Mouse (Mus musculus) heart, adult 11 months (tissue): ENCODE measurements around the gene Frmd6.

Source experiments
- DNase-seq: peaks from one replicate; pipeline ENCODE4 v3.0.0; 2022

The Frmd6 gene

DNA sequence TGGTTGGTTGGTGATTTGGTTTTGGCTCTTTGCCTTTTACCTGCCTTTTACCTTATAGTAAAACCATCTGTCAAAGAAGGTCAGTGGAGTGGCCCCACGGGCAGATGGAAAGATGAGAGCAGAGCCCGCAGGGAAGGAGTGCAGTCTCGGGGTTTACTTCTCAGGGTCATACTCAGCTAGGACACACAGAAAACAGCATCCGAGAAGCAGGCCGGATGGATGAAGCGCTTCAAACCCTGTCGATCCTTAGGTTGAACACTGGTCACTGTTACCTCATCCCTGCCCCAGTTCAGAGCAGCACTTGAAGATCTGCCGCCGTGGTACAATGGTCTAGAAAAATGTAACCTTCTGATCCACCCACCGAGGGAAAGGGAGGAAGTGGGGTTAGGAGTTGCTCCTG, 79.2 kb downstream of the Frmd6 start:
- DNase-seq, result peak; percentile 81

DNA sequence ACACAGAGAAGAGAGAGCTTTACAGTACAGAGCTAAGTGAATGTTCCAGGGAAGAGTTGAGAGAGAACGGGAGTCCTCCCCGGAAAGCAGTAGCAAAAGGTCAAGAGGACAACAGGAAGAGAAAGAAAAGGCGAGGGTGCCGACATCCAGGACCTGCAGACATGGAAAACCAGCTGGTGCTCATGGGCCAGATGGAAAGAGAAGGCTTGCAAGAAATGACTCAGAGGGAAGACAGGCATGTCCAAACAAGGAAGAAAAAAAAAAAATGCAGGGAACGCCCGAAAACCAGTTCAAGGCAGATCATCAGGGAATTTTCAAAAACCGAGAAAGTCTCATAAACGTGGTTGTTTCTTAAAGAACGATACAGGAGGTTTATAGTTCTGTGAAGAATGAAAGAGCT, 81.6 kb downstream of the Frmd6 start:
- DNase-seq, result peak; percentile 97

DNA sequence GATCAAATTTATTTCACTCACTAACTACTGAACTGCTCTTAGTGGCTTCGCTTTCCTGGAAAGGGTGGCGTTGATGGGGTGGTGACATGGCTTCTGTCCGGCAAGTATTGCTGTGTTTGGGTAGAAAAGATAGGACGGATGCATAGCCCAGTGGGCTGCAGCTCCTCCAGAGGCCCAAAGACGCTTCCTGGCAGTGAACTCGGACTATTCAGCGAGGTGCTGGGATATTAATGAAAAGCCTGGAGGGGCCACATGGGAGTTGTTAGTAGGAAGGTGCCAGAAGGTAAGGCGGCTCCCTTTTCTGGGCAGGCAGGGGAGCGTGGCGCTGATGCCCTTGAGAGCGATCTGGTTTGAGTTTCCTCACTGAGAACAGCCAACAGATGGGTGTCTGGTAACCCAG, 82.3 kb downstream of the Frmd6 start:
- peak; percentile 92 for DNase-seq

DNA sequence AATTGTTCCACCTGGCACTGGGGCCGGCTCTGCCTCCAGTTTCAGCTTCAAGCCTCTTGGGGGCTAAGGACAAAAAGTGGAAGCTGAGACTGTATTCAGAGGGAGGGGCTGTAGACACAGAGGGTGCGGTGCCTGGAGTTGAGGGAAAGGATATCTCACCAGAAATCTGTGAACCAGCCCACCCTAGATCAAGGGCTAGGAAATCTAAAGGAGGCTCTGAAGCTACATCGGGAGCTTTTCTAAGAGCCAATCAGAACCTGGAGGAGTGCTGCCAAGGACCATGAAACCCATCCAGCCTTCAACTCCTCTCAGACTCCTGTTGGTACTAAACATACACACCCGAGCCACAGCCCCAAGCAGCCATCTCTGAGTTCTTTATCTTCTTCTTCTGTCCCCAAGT, 82.8 kb downstream of the Frmd6 start:
- DNase-seq, result no peak

DNA sequence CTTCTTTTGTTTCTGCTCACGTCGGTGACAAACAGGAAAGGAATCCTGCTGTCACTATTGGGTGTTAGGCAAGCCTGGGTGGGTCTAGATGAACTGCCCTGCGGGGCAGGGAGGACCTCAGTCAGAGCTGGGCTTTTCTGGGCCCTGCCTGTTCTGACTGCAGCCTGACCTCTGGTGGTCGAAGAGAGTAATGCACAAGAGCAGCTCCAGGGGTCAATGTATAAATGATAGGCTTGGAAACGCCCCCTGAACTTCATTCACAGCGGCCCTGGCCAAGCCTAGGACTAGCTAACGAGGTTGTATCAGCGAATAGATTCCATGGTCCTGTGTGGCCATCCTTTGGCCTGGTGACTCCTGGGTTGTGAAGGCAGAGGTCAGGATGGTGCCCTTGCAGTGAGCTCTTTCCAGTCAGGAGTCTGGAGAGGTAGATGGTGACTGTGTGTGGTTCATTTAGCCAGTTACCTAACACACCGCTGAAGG, 85.0 kb downstream of the Frmd6 start:
- DNase-seq, result peak; percentile 98

DNA sequence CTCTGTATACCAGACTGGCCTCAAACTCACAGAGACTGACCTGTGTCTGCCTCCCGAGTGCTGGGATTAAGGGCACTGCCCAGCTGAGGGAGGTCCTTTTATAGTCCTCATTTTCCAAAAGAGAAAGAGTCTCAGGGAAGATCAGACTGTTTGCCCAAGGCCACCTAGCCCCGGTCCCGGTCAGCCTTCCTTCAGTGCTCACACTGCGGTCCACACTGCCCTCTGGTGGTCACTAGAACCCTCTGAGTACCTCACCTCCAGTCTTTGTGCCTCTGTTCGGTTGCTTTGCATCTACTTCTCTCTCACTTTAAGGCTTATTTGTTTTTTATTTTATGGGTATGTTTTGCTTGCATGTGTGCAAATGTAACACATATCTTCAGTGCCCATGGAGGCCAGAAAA, 85.7 kb downstream of the Frmd6 start:
- peak; percentile 97 for DNase-seq

DNA sequence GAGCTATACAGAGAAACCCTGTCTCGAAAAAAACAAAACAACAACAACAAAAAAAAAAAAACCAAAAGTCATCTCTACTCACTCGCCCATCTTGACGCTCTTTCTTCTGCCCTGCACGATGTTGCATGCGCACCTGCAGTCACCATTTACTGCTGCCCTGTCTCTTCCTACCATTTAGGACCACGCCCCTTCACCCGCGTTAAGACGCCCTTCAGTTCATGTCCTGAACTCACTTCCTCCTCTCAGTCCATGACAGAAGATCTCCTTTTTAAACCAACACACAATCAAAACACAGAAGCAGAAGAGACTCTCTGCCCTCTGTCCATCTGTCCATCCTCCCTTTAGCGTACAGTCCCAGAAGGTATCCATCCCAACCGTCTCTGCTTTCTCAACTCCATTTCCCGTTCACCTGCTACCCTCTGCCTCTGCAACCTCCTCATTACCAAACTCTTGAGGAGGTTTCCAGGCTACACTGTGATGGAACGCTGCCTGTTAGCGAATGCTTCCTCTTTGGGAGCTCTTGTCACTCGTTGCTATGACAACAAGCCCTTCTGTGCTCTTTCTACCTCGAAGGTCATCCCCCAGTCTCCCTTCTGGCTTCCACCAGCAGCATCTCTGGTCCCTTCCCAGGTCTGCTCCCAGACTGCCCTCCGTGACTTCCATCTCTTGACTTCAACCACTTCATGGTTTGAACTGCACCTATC, 86.5 kb downstream of the Frmd6 start:
- peak; percentile 87 for DNase-seq

DNA sequence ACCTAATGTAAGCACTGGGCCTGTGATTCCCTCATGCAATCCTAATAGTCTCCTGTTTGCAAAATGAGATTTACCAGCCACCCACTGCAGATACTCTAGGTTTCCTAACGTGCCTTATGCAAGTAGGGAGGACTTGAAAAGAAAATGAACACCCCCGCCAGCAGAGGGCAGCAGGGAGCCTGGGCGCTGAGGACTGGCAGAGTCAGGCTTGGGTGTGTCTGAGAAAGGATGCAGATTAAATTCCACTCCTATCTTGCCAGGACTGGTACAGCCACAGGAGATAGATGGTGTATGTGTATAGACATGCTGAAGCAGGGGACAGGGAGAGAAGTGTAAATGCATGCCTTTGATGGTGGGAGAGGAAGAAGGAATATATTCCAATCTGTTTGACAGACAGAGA, 88.1 kb downstream of the Frmd6 start:
- DNase-seq, result peak; percentile 92

DNA sequence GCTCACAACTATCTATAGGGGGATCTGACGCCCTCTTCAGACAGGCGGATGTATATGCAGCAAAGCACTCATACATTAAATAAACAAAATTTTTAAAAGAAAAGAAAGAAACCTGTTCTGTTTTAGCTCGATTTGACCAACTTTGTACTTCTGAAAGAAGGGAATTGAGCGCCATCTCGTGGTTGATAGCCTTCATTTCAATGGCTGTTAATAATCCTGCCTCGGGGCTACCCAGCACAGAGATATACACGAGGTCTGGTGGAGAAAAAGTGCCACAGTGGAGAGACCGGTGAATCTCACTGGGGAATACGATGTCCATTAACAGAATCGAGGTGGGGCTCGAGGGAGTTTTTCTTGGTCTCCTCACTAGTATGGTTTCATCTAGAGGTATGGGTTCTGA, 89.1 kb downstream of the Frmd6 start:
- peak; percentile 70 for DNase-seq

DNA sequence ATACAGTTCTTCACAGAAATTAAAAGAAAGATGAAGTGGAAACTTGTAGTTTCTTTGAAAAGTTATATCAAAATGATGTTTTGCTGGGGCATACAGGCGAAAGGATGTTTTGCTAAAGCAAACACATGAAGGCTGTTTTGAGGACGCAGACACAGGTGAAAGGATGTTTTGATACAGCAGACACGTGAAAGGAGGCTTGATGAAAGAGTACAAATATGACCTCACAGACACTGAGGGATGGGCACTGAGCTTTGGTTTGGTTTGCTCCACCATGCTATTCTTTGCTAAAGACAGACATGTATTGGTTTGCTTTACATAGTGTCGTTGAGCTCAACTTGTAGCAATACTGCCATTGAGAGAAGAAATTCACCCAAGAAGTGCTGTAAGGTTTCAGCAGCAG, 104.5 kb downstream of the Frmd6 start:
- peak; percentile 30 for DNase-seq

DNA sequence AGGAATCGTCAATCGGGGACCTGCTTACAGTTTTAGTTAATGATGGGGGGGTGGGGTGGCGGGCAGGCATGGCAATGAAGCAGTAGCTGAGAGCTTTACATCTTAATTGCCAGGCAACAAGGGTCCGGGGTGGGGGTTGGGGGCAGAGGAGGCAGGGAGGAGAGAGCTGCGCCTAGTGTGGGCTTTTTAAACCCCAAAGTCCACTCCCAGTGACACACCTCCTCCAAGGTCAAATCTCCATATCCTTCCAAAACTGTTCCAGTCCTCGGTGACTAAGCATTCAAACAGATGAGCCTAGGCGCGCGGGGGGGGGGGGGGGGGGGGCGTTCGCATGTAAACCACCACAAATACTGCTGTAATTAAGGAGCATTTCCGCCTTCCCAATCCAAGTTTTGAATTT, 111.8 kb downstream of the Frmd6 start:
- peak; percentile 90 for DNase-seq

DNA sequence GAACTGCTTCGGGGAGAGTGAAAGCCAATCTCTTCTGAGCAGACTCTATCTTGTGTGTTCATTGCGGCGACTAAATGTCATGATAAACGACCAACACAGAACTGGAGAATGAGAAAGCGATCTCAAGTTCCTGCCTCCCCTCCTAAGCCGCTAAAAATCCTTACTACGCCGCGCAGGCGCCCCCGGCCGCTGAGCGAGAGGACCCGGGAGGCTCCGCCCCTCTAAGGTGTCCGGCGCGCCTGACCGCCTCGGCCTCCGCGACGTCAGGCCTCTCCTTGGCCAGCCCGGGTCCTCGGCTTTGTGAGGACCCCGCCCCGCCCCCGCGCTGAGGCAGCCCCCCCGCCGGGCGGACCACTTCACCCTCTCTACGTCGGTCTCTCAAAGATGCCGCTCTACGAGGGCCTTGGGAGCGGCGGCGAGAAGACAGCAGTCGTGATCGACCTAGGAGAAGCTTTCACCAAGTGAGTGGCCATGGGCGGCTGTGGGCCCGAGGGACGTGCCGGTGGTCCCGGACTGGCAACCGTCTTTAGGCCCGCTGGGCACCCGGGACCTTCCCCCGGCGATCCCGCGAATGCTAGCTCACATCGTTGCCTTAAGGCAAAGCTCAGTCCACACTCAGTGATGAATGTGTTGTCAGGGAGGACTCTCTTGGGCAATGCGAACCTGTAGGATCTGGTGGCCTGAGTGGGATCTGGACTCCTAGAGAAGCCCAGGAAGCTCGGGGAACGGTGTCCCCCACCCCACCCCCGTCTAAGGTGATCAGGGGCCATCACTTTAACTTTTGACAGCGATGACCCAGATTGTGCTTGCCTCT, 112.5 kb downstream of the Frmd6 start, which contains the start of gene Actr10:
Gene Actr10, plus strand, starts transcription at position 287 of the 814 bp plus-strand sequence.
- peak; percentile 99 for DNase-seq

DNA sequence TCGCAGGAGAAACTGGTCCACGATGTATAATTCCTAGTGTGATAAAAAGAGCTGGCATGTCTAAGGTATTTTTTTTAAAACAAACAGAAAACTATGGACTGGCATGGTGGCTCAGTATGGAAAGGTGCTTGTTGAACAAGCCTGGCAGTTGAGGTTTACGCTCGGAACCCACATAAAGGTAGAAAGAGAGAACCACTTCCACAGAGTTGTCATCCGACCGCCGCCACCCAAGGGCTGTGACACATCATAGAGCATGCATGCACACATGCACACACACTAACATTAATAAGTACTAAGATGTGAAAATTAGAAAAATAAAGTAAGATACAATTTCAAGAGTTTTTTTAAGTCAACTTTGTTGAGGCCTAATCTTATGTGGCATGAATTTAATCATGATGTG, 115.5 kb downstream of the Frmd6 start:
- no peak for DNase-seq

DNA sequence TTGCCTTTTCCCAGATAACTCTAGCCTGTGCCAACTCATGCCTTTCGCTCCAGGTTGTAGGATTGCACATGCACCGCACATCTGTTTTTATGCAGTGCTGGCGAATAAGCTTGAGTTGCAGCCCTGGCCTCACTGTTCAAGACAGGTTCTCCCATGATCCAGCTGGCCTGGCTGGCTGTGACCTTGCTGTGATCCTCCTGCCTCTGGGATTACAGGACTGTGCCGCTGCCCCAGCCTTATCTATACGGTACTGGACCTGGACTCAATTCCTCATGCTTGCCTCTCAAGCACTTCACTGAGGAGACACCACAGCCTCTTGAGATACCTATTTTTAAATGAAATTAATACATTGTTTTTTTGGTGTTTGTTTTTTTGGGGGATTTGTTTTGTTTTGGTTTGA, 118.9 kb downstream of the Frmd6 start:
- peak; percentile 91 for DNase-seq

DNA sequence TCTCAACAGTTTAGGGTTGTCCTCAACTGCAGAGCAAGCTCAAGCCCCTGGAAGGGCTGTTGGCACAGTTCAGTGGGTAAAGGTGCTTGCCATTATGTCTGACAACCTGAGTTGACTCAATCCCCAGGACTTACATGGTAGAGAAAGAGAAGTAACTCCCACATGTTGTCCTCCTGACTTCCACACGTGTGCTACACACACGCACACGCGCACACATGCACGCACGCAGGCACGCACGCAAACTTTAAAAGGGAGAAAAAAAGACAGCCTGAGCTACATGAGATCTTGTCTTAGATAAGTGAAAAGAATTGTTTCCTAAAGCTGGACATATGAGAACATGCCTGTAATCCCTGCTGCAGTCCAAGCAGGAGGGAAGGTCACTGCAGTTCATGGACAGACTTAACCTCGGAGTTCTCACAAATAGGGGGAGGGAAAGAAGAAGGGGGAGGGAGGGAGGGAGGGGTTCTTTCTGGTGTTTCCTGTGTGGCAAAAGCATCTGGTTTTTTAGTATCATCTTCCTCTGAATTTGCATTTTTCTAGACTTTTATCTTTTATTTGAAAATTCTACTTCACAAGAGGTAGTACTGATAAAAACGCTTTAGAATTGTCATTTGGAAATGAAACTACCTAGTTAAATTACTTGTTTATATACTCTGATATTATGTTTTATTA, 121.4 kb downstream of the Frmd6 start:
- DNase-seq, result peak; percentile 43
